Mouse (Mus musculus) cerebellum, adult 2 months (tissue): Measurements from ENCODE around the gene Fbxo27.

Experiments used
- CTCF ChIP-seq: fragments of 200-500 bp; IDR thresholded peaks from 2 replicates; pipeline ENCODE4 v1.5.1; 2011; ENCODE audit warnings: low read depth, mild to moderate bottlenecking, control low read depth, low read length, moderate library complexity, borderline replicate concordance; ENCODE audit not compliant: insufficient read depth
- POLR2A ChIP-seq: fragments of 200-500 bp; IDR thresholded peaks from 2 replicates; pipeline ENCODE4 v1.6.1; 2011; ENCODE audit warnings: low read length, control low read depth, borderline replicate concordance; ENCODE audit not compliant: insufficient read depth

DNA sequence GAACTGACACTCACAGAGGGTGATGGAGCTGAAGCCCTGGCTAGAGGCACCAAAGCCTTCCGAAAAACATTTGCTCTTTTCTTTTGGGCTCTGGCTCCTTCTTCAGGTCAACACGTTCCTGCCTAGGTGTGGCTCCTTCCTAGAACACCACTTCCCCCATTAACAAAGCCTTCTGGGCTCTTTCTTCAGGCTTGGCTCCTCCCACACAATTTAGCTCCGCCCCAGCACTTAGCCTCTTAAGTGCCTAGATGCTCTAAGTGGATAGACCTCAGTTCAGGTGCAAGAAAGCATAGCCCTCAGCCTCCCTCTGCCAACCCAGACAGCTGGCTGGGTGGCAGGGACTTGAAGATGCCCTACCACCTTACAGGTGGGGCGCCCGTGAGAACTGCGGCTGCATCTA, 43.1 kb downstream of the Fbxo27 start:
- TF ChIP-seq POLR2A (no peak), CTCF (no peak)
